Mouse (Mus musculus) brain, embryonic 14.5 days (tissue): ENCODE data around the gene Trim71. TPM values are rescaled to one million over a fixed set of nuclear protein-coding genes. Genes with fewer than 3 reads are reported as not detected.
A peak's percentile ranks its signal among the peaks of the same experiment; 100 is the strongest.

Experiments
- DNase-seq: peaks from one replicate; pipeline ENCODE4 v3.0.0-alpha.2; 2011; ENCODE audit warnings: low read depth
- CTCF ChIP-seq: fragments of 200-500 bp; IDR thresholded peaks from 2 replicates; pipeline ENCODE4 v1.5.1; 2012; ENCODE audit warnings: inconsistent platforms, mild to moderate bottlenecking, moderate library complexity, borderline replicate concordance; ENCODE audit not compliant: insufficient read depth, insufficient read length; ENCODE audit errors: extremely low read depth
- POLR2A ChIP-seq: fragments of 200-500 bp; IDR thresholded peaks from 2 replicates; pipeline ENCODE4 v1.6.1; 2012; ENCODE audit warnings: mild to moderate bottlenecking, inconsistent platforms, borderline replicate concordance; ENCODE audit not compliant: poor library complexity, insufficient read depth, insufficient read length, severe bottlenecking; ENCODE audit errors: extremely low read depth
- polyA plus RNA-seq: library from polyadenylated mRNA; depleted of rRNA; stranded (reverse); fragments of >200 nt; gene quantifications from 2 replicates; pipeline ENCODE4 v1.2.3, GENCODE M21; 2012

Gene Trim71
- polyA plus RNA-seq, 1 experiment: 0.31 TPM

DNA sequence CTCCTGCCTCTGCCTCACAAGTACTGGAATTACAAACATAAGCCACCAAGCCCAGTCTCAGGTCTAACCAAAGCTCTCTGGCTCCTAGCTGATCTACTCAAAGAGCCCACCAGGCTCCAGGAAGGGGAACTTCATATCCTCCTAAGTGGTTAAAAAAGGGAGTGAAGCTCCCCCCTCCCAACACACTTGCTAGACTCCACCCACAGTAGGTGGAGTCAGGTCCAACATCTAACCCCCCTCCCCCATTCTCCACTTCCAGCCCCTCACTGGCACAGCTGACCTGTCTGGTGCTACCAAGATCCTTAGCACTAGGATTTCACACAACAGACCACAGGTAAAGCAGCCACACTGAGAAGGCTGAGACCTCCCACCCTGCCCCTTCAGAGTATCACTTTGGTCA is 10.3 kb downstream of the Trim71 start:
- no peak for DNase-seq
- TF ChIP-seq CTCF (no peak), POLR2A (no peak)

DNA sequence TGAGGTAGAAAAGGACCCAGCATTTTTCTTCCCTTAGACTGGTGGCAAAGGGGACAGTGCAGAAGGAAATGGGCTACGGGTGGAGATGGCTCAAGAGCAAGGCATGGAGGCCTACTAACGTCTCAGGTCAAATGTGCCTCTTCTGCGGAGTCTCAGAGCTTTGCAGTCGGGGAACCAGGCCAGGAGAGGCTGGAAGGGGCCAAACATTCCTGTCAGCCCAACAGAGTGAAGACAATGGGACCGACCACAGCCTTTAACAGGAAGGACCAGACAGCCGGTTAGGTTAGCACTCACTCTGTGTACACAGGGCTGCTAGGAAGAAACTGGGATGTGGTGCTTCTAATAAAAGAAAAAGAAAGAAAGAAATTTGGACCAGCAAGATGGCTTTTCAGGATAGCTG is 14.1 kb downstream of the Trim71 start:
- DNase-seq: no peak
- TF ChIP-seq POLR2A (no peak), CTCF (no peak)

DNA sequence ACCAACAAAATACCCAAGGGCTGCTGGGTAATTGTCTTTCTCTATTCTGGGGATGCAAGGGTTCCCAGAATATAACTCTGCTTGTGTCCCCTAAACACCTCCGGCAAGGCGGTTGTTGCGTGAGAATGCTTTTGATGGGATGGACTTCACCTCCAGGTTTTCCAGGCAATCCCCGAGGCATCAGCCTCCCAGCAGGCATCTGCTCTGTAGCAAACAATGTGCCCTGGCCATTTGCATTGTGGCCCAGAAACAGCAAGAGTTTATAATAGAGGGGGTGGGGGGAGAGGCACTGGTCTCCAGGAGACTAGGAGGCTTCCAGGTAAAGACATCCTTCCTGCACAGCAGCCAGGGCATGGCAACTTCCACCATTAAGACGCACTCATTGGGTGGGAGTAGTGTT is 15.1 kb downstream of the Trim71 start:
- DNase-seq: peak; percentile 47
- TF ChIP-seq POLR2A (no peak), CTCF (no peak)

DNA sequence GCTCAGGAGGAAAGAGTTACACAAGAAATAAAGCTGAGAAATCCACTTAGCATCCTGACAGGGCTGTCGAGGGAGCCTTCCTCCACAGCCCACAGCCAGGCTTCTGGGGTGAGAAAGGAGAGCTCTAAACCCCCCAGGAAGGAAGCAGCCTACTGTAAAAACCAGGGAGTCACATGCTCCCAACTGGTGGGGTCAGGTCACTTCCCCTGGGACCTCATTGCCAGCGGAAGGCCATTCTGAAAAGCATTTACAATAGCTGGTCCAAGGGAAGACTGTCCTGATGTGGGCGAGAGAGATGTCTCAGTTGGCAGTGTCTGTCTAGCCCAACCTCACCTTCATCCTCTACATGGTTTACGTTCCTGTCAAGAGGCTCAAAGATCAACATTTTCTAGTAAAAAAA is 15.7 kb downstream of the Trim71 start:
- no peak for DNase-seq
- TF ChIP-seq POLR2A (no peak), CTCF (no peak)

DNA sequence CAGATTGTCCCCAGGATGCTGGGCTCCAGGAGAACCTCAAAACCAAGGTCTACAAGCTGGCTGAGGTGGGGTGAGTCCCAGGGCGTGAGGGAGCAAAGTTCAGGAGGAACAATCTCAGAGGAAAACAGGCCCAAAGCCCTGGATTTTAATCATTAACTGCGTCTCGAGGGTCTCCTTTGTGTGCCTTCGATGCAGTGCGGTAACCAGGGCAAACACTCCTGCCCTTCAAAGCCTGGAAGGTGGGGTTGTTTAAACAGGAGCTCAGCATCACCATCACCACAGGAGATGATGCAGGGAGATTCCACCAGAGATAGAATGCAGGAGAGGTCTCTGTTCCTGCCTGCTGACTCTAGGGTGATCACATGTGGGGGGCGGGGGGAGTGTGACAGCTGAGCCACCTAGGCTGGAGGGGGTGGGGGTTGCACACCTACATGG is 16.5 kb downstream of the Trim71 start:
- no peak for TF ChIP-seq POLR2A
- TF ChIP-seq CTCF: no peak
- no peak for DNase-seq

DNA sequence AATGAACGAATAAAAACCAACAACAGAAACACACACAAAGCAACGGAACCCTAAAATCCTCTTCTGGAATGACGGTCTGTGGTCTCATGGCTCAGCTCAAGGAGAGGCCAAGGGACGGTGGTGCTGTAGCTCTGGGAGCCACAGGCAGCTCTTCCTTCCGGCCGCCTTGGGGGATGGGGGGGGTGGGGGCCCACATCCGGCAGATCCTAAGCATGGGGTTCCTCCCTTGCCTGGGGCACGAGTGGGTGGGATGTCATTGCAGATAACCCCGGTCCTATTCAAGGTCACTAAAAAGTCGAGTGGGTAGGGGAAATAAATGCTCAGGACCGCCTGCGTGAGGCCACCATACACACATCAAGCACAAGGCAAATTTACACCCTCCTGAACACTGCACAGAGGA is 17.4 kb downstream of the Trim71 start:
- DNase-seq: no peak
- no peak for TF ChIP-seq POLR2A
- TF ChIP-seq CTCF: no peak

DNA sequence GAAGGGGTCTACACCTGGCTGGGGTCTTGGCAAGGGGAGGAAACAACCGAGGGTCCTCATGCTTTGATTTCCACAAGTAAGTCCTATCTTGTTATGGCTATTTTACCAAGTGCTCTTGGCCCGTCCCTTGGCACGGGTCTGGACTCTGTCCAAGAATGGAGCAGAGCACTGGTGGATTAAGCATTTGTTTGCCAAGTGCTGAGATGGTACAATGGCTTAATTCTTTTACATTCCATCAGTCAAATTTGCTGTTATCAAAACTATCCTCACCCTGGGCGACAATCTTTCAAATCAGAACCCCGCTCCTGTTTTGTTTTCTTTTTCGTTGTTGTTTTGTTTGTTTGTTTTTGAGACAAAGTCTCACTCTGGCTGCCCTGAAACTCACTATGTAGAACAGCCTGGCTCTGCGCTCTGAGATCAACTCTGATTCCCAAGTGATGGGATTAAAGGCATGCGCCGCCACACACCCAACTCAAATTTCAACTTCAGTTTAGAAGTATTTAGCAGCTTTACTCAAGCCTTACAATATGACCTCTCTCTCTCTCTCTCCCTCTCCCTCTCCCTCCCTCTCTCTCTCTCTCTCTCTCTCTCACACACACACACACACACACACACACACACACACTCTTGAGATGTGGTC is 19.3 kb downstream of the Trim71 start:
- TF ChIP-seq POLR2A (no peak), CTCF (no peak)
- DNase-seq: peak; percentile 71

DNA sequence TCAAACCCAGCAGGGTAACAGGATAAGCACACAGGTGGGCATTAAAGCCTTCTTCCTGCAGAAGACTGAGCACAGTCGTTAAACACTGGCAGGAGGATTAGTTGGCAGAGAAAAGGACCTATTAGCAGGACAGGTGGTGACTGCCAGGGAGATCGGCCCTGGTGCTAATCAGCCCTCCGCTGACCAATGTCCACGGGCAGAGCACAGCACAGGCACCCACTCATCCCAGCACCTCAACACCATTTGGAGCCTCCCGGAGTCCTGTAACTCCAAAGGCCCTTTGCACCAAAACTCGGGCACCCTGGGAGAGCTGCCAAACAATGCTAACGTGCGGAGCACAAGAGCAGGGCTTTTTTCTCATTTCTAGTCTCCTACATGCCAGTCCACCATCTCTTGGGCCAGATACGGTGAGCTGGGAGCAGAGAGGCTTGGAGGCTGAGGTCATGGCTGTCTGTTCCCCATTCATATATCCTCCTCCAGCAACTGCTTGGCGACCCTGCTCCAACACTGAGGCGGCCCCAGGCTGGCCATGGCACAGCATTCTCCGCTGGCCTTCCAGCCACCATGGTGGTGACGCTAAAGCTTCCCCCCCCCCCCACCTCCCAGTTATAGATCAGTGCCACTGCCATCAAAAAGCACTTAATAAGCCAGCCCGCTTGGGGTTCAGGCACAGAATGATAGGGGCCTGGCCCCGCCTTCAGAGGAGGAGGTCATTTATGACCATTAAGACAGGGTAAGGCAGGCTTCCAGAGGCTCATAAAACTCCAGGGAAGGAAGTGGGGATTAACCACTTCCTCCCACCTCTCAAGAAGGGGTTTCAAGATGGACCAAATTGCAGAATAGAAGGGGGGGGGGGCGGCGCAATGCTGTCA is 20.1 kb downstream of the Trim71 start:
- DNase-seq: no peak
- TF ChIP-seq CTCF (no peak), POLR2A (no peak)

DNA sequence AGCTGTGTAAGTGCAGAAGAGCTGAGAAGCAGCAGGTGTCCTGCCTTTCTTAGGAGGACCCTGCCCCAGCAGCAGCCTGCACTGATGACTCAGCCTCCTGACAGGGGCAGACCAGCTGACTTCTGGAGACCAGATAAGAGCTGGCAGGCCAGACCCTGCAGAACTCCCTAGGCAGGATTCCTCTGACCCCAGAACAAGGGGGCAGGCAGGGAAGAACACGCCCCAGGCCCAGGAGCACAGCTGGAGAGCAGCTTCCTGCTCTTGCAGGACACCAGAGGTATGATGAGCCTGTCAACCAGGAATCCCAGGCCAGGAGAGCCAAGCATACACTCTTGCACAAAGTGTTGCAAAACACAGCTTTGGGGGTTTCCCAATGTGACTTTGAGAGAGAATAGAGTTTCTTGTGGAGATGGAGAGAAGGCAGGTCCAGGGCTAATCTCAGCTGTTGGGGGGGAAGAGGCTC is 22.9 kb downstream of the Trim71 start:
- TF ChIP-seq CTCF (no peak), POLR2A (no peak)
- DNase-seq: no peak

DNA sequence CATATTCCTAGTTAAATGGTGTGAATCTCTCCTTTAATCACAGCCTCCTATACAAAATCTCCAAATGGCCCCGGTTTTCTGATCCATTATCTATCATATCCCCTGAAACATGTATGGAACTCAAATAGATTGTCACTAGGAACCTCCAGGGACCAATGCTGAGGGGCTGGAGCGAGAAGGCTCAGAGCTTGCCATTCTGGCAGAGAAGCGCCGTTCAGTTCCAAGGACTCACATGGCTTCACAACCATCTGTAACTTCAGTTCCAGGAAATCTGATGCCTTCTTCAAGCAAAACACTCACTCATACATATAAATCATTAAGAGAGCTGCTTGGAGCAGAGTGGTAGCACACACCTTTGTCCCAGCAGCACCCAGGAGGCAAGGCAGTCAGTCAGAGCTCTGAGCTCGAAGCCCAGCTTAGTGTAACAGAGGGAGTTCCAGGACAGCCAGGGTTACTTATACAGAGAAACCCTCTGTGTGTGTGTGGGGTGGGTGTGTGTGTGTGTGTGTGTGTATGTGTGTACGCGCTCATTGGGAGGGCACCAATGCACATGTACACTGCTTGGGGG is 25.1 kb downstream of the Trim71 start:
- no peak for DNase-seq
- TF ChIP-seq CTCF: no peak
- no peak for TF ChIP-seq POLR2A

DNA sequence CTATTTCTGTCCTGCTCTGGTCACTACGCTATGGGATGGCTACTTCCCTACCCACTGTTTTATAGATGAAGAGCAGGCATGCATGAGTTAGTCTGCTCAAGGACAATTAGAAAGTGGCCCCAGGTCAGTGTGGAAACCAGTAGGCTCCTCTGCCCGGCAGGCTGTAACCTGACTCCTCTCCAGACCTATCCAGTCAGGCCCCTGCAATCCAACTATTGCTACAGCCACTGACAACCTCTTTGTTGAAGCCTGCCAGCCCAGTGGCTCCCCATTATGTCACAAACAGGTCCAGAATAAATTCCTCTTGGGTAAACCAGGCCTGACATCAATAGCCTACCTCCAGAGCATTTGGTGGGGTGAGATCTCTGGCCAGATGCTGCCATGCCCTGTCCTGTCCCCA is 27.5 kb downstream of the Trim71 start:
- no peak for DNase-seq
- TF ChIP-seq POLR2A (no peak), CTCF (no peak)
